Mouse (Mus musculus) spleen, adult 18-20 months (tissue): ENCODE results near the gene Rhbdl3.
"Not testable (repeated sequence)": the region's sequence is repeated elsewhere in the genome, so short reads cannot be mapped to it uniquely, and the experiment has no call there.

ENCODE experiments used
- DNase-seq, 2 experiments: peaks; one replicate each; pipeline ENCODE4 v3.0.0; 2022; ENCODE audit warnings: mixed read lengths in 2 of 2

The Rhbdl3 gene

DNA sequence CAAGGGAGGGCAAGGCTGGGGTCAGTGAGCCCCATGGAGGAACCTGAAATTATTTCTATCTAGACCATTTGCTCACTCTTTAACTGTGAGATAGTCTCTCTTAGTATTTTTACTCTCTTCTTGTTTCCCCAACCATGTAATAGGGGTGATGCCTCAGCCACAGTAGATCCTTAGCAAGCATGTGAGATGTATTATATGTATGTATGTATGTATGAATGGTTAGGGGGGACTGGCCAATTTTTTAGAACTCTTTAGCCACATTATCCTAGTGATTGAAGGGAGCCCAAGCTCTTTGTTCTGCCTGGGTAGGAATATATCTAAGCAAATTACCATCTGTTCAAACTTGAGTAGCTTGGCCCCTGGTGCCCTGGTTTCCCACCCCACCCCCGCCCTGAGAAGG lies 12.8 kb downstream of the Rhbdl3 start:
- no peak for DNase-seq

DNA sequence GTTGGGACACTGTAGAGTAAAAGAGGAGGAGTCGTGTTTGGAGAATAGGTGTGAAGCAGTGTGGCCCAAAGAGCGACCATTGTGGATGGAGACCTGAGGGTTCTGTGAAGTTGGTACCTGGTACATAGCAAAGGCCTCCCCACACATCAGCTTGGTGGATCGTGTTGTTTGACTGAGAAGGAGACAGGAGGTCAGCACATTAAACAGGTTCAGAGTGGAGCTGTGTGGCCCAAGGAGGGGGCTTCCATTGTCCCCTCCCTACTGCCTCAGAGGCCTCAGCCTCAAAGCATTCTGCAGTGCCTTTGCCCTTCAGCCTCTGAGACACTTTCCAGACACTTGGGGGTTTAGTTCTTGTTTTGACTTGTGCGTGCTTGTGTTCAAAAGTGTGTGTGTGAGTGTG lies 13.2 kb downstream of the Rhbdl3 start:
- no peak for DNase-seq

DNA sequence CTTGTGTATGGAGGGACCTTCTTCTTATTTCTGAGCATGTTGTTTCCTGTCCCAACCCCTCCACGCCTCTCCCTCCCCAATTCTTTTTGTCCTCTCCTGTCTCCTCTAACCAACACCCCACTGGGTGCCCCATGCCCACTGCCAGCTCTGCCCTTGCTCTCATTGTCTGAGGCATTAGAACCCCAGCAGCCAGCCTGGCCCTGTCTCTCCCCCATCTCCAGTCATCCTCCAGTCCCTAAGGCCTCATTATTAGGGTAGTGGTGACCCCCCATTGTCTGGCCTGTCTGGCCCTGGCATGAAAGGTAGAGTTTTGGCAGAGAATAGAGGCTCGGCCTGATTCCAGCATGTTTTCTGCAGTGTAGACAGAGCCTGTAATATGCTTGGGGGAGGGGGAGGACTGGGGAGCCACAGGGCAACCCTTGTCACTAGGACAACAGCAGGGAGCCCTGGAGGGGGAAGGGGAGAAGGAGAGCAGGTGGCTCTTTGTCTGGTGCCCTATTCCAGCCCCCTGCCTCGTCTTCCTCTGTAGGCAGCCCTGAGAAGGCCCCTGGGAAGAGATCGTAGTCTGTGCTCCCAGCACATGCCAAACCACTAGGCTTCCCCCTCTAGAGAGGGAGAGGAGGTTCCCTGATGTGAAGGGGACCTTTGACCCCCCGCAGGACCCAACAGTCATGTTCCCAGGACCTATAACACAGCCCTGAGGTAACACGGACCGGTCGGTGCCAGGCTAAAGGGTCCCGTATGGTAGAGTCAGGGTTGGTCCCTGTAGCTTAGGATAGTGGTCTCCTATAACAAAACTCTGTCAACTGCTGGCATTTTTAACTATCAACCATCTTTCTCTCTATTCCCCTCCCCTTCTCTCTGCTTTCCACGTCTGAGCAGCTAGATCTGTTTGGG lies 15.3 kb downstream of the Rhbdl3 start:
- DNase-seq = no peak

DNA sequence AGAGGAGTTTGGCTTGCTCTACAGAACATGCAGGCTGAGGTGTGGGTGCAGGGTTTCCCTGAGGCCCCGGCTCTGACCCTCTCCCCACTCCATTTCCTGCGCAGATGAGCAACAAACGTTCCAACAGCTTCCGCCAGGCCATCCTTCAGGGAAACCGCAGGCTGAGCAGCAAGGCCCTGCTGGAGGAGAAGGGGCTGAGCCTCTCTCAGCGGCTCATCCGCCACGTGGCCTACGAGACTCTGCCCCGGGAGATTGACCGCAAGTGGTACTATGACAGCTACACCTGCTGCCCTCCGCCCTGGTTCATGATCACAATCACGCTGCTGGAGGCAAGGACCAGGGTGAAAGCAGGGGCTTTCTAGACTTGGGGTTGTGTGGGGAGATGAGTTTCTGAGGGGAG lies 22.5 kb downstream of the Rhbdl3 start:
- no peak for DNase-seq

DNA sequence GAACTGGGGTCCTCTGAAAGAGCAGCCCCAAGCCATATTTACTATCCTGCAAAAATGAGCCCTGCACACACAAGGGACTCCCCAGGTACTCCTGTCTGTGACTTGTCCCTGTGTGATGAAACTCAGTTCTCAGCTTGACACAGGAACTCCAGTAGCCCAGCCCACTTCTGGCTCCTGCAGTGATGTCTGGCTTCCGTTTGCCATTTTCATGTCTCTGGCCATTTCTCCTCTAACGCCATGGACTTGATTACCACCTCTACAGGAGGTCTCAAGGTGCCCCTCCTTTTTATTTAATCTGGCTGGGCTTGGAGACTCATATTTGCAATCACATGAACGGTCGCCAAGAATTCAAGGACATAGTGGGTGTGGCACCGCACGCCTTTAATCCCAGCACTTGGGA lies 23.9 kb downstream of the Rhbdl3 start:
- no peak for DNase-seq

DNA sequence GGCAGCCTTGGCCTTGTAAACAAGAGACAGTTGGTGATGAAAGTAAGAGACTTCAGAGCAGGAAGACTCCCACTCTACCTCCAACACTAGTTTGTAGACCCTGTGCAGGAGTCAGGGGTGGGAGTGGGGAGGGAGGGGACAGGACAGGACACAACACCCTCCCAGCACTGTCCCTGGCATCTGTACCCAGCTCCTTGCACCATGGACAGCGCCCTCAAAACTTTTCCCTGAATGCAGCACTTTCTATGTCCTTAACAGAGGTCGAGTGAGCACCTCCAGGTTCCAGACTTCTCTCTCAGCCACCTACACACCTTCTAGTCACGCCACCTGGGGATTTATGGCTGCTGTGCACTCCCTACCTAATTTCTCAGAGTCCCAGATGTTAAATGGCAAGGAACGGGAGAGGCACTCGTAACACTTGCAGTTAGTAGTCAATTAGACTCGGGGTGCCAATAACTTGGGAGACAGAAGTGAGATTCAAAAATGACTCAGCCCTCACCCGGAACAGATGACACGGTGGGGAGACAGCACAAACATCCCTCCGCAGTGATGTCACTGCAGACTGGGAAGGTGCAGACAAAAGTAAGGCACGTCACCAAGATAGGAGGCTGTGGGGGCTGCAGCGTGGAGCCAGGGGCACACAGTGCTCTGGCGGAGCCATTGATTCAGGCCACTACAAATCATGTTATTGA lies 32.1 kb downstream of the Rhbdl3 start:
- DNase-seq = no peak

DNA sequence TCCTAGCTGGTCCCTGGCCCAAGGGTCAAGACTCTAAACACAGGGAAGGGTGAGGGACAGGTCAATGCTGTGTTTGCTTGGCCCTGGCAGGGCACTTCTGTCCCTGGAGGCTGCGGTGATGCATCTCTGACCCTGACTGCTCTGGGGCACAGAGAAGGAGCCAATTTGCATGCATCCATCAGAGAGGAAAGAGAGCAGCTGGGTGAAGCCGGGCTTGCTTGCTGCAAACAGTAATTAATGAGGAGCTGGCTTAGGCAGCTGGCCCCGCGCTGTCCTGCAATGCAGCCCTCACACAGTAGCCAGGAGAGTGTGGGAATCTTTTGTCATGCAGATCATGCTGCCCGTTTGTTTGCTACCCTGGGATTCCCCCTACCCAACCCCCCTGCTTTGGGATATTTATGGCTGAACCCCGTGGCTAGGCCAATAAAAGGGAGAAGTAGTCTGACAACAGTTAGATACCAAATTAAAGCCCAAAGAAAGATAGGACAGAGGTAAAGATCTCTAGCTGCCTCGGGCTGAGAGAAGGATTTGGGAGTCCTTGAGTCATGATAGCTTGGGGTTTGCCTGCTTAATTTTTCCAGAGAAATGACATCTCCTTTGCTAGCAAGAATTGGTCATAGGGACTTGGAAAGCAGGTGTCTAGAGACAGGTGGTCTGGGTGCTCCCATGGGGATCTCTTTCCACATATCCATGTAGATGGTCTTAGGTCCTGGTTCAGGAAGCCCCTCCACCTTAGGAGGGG lies 35.1 kb downstream of the Rhbdl3 start:
- no peak for DNase-seq

DNA sequence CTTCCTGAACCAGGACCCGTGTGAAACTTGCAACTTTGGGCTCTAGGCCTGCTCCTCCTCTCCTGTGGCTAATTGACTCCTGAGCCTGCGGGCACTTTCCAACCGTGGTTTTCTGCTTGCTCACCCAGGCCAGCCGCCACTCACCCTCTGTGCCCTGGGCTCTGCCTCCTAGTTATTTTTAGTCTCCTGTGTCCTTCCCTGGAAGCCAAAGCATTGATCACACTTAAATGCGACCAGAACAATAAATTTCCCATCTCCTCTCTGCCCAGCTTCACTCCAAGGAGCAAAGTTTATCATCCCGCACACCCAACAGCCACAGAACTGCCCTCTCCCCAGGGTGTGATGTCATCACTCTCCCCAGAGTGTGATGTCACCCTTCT lies 35.6 kb downstream of the Rhbdl3 start:
- no peak for DNase-seq

DNA sequence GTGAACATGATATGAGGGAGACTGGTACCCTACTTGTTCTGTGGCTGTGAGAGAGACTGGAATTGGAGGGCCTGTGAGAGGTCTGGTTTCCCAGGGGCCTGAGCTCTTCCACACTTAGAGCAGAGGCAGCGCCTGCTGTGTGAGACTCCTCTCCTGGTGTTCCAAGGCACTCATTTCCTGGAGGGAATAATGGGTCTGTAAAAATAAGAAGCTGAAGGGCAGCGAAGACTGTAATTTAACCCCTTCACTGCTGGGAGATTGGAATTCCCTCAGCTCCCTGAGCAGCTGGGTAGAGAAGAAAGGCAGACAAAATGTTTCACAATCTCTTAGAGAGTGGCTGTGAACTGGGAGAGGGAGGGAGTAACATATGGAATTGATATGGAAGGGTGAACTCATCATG lies 41.8 kb downstream of the Rhbdl3 start:
- no peak for DNase-seq

DNA sequence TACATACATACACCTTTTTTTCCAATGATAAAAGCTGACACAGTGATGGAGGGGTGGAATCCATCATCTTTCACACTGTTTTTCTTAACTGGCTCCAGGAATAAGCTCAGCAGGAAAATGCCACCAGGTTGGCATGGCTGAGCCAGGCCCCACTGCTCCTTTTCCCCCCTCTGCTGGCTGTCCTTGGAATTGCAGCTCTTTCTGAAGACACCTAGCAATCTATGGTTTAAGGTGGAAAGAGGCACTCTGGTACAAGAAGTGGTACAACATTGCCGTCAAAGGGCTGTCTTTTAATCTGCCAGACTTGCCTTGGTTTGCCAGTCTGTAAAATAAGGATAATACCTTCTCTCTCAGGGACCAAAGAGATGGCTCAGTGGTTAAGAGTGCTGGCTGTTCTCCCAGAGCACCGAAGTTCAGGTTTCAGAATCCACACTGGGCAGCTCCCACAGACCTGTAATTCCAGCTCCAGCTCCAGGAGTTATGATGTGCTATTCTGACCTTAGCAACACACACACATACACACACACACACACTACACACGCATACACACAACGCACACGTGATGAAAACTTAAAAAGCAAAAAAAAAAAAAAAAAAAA lies 51.2 kb downstream of the Rhbdl3 start:
- DNase-seq = peak; percentile 39 to 86

DNA sequence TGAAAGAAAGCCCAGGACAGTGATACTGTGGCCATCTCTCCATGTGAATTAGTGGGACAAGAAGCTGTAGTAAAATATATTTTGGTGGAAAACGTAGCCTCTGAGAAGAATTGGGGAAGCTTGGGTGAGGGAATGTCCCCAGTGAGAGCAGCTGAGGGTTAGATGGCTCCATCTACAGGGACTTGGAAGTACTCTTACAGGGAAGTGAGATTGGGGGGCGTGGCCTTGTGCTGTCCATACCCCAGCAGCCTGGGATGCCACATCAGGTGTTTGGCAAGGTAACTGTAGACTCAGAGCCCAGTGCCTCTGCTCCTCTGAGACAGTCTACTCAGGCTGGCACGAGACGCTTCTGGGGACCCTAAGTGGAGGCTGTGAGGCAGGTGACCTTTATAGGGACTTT lies 54.1 kb downstream of the Rhbdl3 start:
- peak in 1 of 2 experiments; percentile 23 for DNase-seq

DNA sequence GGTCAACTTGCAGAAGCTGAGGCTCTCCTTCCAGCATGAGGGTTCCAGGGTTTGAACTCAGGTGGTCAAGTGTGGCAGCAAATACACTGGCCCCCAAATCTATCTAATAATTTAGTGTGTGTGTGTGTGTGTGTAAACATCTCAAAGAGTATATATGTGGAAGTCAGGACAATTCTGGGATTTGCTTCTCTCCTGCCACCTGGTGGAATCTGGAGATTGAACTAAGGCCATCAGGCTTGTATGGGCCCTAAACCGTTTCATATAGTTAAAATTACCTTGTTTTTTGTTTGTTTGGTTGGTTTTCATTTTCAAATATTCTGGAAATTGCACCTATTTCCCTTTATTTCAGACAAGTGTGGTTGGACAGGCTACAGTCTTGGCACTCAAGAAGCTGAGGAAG lies 68.2 kb downstream of the Rhbdl3 start:
- DNase-seq = no peak

DNA sequence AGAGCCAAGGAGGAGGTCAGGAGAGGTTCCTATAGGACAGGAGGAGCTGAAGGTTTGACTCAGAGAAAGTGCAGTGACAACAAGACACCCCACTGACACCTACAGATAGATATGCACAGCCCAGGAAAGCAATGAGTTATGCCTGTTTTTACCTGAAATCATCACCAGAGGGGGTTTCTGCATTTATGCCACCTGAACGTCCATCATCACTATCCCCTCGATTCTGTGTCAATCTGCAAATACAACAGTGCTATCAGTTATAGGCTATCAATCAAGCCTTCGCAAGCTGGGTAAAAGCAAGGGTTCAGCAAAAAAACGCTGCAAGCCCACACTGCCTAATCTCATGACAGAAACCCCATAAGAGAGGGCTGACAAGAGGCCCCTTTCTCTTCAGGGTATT lies 75.9 kb downstream of the Rhbdl3 start:
- DNase-seq = no peak

DNA sequence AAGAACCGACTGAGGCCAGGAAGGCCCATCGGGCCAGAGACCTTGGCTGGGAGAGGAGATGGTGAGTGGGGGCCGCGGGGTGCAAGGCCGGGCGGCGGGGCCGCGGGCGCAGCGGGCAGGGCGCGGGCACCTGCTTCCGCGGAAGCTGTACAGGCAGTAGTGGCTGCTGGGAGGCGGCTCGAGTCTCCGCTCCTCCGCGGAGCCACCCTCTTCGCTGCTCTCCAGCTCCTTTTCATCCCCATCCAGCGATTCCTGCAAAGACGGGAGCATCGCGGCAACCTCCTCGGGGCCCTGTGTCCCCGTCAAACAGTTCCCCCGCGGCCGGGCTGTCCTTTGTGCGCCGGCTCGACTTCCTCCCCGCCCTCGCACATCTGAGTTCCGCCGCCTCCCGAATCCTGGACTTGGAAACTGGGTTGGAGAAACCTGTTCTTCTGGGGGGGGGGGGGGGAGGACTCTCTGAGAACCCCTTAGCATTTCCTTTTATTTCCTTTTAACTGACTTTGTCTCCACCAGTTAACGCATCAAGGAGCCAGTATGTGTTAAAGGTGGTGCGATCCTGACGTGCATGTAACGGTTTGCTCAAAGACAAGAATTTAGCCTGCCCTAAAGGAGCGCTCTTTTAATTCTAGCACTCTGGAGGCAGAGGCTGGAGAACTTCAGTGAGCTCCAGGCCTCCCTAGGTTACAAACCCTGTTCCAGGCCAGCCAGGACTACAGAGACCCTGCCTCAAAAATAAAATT lies 77.2 kb downstream of the Rhbdl3 start, which contains the start of gene 5730455P16Rik:
5730455P16Rik (minus strand) TSS at position 323 of the 740 bp plus-strand sequence.
- DNase-seq = peak; percentile 54 to 77

DNA sequence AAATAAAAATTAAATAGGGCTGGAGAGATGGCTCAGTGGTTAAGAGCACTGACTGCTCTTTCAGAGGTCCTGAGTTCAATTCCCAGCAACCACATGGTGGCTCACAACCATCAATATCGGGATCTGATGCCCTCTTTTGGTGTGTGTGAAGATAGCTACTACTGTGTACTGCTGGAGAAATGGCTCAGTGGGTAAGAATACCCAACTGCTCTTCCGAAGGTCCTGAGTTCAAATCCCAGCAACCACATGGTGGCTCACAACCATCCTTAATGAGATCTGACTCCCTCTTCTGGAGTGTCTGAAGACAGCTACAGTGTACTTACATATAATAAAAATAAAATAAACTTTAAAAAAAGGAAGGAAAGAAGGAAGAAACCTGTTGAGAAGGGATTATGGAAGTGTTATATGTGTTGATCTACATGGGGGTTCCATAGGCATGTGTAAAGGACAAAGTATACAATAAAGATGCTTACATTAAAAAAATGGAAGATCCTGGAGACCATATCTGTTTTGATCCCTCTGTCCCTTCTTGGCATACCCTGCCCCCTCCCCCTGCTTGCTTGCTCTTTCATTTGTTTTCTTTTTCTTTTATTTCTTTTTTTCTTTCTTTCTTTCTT lies 77.8 kb downstream of the Rhbdl3 start:
- not testable (repeated sequence) for DNase-seq

DNA sequence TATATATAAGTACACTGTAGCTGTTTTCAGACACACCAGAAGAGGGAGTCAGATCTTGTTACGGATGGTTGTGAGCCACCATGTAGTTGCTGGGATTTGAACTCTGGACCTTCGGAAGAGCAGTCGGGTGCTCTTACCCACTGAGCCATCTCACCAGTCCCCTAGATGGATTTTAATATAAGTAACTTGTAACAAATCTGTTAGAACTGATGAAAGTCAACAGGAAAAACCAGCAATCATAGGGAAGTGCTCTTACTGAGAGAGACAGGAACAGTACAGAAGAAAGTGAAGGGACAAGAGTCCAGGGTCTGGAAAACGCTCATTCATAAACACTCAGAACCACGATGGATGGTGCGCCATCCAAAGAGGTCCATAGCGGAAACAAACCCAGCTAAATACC lies 78.5 kb downstream of the Rhbdl3 start:
- not testable (repeated sequence) for DNase-seq

DNA sequence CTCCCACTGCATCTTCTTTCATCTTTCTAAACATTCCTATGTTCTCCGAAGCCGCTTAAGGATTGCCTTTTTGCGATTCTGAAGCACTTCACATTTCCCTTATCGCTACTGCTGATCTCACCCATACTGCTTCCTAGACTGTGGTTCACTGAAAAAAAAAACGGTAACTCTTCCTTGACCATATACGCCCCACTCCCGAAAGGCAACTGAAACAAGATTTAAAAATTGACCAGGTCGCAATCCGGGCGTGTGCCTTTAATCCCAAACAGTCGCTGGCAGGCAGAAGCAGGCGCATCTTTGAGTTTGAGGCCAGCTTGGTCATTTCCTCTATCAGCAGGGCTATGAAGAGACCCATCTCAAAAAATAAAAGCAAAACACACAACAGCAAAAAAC lies 81.9 kb downstream of the Rhbdl3 start:
- DNase-seq = peak; percentile 9 to 40

DNA sequence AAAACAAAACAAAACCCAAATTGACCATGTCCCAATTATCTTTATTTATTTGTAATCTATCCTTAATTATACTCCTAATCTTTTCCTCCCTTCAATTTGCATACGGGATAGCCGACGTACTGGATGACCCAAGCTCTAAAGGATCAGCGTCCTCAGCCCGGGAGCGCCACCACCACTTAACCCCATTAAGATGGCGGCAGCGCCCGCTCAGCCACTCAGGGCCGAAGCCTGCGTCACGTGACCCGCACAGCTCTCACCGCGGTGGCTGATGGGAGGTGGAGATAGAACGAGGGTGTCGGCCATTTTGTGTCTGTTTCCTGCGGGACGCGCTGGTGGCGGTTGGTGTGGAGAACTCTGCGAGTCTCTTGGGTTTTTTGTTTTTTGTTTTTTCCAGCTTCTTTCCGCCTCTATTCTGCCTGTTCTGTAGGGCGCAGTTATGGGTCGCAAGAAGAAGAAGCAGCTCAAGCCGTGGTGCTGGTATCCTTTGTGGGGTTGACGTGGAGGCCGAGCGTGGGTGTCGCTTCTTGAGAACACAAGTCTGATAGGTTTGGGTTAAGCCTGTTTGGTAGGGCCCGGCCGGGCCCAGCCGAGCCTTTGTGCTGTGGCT lies 82.4 kb downstream of the Rhbdl3 start, which contains the start of gene Zfp207:
Zfp207 (plus strand) TSS at position 261 of the 607 bp plus-strand sequence.
- peak; percentile 94 to 98 for DNase-seq

DNA sequence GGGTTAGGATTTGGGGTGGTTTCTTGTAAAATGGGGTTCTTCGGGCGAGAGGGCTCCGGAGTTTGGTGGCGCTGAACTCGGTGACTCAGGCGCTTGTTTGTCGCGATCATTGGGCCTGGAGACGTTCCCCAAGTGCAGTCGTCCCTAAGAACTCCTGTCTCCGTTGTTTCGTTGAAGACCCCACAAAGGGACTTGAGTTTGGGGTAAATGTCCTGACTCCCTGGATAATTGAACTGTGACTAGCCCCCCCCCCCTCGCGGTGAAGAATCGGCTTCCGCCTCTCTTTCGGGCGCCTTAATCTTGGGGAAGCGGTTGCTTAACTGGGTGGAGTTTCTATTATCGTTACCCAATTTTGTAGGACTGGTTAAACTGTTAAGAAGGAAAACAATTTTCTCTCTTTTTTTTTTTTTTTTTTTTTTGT lies 82.9 kb downstream of the Rhbdl3 start:
- DNase-seq = no peak

DNA sequence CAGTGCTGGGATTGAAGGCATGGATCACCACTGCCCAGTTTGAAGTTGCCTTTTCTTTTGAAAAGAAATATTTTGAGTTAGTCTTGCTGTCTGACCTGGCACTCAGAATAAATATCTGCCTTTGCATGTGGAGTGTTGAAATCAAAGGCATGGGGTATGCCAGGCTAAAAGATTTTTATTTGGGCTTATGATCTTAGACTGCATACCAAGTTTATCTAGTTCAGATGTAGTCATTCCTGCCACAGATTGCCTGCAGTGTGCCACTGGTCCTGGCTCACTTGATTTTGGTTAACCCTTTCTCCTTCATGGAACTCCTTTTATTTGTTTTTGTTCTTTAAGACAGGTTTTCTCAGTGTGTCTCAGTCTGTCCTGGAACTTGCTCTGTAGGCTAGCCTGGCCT lies 83.7 kb downstream of the Rhbdl3 start:
- DNase-seq = no peak

DNA sequence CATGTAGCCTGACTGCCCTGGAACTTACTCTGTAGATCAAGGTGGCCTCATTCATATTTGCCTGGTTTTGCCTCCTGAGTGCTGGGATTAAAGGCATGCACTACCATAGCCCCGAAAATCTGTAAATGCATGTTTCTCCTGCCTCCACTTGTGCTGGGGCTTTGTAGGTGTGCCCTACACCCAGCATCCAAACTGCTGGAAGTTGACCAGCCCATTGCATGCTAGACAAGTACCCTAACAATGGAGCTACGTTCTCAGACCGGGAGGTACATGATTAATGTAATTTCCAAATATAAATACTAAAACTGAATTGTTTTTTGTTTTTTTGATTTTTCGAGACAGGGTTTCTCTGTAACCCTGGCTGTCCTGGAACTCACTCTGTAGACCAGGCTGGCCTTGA lies 84.3 kb downstream of the Rhbdl3 start:
- no peak for DNase-seq
